Mouse (Mus musculus) granulocyte monocyte progenitor cell, adult 5-6 weeks (primary cell): ENCODE measurements around the gene Cbx2. TPM values are rescaled to one million over a fixed set of nuclear protein-coding genes. Genes with fewer than 3 reads are reported as not detected.

ENCODE experiments used
- ATAC-seq: replicated peaks from 2 replicates; pipeline ENCODE4 v1.8.0; 2016; ENCODE audit warnings: mild to moderate bottlenecking, moderate TSS enrichment, inconsistent platforms; ENCODE audit not compliant: poor library complexity, severe bottlenecking
- total RNA-seq, 2 experiments: library from RNA; stranded (forward) in 1 of 2; stranded (reverse) in 1 of 2; fragments of 200-712, 200-1000 nt in 1 of 2; fragments of >200 nt in 1 of 2; fragmentation: Nextera tagmentation in 1 of 2; gene quantifications; 2 replicates each; pipeline ENCODE4 v1.2.3; 2014 to 2017

Cbx2 gene
- total RNA-seq, 2 experiments from 2014 or later = 0.88 to 2.6 TPM

- ATAC-seq = peak; percentile 89
These were observed 18.0 kb downstream of the Cbx2 start, which contains the start of gene Cbx8 for GRCm38 (mm10) chr11:119040600-119041324. Gene Cbx8, minus strand, starts transcription at chr11:119040969.

- ATAC-seq = no peak; the same call in 1 of the 2 replicates
These were observed 18.6 kb downstream of the Cbx2 start for GRCm38 (mm10) chr11:119041325-119041716.

DNA sequence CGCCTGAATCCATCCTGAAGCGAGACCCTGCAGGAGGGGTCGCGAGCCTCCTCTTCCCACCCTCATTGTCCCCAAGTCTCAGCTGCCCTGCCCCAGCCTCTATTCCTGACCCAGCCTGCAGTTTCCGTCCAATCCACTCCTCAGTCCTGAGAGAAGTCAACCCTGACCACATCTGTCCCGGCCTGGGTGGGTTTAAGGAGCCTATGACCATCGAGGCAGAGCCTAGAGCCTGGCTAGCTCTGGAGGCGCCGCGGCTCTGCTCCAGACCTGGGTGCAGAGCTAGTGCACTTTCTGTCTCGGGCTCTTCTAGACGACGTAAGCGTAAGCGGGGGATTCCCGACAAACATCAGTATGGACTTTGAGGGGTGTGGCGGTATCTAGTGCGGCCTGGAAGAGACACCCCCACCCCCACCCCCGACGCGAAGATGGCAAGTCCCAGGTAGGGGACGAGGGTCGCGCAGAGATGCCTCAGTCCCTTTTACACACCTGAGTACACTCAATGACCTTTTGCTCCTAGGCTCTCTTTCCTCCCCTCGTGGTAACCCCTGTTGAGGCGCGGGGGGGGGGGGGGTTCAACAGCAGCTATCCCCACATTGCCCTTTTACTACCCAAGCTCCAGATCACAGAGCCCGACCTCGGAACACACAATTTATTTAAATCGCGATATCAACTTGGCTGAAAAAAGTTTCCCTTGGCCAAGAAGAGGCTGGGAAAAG, 19.1 kb downstream of the Cbx2 start:
- no peak for ATAC-seq

GRCm38 (mm10) chr11:119042466-119043272, 19.9 kb downstream of the Cbx2 start:
- ATAC-seq = no peak

DNA sequence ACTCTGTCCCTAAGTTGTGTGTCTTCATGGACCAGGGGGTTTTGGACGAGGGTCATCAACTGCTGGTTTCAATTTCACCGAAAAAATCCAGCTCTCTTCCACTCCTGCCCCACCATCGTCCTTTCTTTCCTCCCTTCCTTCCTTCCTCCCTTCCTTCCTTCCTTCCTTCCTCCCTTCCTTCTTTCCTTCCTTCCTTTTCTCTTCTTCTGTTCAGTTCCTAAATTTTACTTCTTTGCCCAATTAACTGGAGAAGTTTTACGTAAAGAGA, 20.4 kb downstream of the Cbx2 start:
- ATAC-seq = no peak

DNA sequence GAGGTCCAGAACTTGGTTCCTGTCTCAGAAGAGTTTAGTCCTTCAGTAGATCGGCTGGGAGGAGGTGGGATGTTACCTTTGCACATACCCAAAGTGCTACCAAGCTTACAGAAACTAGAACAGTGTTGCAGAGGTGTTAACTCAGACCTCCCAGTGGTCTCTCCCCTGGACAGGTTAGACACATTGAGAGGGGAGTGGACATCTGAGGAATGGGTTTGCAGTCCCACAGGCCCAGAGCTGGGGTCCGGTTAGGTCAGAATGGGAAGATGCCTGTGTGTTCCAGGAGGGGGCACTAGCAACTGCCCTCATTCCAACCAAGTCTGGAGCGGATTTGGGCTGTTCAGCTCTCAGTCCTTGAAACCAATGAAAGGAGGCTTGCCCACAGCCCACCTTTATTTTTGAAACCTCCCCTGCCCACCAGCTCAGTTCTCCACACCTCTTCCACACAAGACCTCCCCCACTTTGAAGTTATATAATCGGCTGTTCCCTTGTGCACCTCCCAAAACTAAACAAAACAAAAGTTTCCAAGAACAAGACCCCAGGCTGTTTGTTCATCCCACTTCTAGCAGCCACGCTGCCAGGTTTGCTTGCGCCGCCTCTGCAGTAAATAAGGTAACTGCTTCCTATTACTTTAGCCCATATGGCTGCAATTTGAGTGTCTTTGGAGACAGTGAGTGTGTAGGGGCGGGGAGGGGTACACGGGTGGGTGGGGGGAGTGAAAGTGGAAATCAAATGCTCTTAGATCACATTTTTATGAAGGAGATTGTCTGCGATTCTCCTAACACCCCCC, 21.2 kb downstream of the Cbx2 start:
- no peak for ATAC-seq

GRCm38 (mm10) chr11:119044551-119045337, 22.0 kb downstream of the Cbx2 start:
- no peak for ATAC-seq

GRCm38 (mm10) chr11:119046601-119047245, 24.0 kb downstream of the Cbx2 start:
- no peak for ATAC-seq

DNA sequence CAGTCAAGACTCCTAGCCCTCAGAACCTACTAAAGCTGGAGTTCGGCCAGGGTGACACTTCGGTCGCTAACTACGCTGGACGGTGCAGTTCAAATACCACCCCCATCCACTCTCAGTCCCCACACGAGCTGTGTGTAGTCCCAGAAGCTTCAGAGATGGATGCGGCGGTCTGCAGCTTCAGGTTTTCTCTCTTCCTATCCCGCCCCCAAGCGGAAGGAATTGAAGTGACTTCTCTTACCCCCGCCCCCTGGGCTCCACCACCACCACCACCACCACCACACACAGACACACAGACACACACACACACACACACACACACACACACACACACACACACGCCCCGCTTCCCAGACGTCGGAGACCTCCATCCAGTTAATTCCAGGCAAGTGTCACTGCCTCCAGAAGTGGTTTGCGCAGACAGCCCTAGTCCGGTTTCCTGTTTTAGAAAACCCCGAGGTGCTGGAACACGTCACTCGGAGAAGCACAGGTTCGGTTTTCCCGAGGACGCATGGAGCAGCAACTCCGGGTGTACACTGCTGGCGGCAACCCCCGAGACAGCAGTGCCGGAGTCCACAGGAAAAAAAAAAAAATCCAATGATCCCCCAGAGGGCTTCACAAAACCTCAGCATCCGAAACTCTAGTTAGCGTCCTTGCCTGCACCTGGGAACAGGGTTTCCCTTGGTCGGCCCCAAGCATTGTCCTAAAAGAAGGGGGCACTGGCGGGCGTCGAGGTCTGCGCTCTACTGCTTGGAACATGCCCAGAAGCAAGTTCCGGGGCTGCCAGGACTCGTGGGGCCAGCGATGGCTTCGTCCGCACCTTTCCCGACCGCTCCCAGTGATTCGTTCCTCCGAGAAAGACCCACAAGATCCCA, 24.7 kb downstream of the Cbx2 start:
- ATAC-seq = no peak

DNA sequence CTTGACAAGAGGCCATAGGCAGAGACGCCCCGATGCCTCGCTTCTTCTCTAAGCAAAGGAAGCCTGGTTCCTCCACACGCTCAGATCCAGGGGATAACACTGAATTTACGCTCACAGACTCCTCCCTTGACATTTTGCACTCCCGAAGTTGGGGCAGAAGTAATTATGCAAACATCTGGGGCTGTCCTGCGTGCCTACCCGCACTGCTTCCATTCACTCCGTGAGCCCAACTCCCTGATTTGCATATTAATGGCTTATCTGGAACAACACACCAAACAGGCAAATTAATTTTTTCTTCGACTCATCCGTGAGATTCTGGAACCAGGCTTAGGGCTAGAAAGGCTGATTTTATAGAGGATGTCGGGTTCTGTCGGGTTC, 25.4 kb downstream of the Cbx2 start:
- ATAC-seq = no peak

GRCm38 (mm10) chr11:119050361-119050760, 27.6 kb downstream of the Cbx2 start:
- no peak for ATAC-seq

DNA sequence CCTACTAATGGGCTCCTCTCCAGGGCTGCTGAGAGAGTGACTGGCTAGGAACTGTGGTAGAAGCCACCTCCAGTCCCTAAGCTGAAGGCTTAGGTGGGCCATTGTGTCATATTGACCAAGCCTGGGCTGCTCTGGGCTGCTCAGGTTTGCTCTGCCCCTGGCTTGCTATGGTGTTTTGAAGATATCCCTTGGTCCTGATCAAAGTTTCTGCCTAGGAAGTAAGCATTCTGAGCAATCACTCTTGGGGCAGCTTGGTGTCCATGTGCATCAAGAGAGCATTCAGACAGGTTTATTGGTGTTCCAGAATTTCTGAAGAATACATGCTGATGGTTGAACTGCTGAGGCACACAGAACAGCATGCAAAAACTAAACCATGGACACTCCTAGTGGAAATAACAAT, 28.7 kb downstream of the Cbx2 start:
- no peak for ATAC-seq

- ATAC-seq = no peak
These were observed 29.3 kb downstream of the Cbx2 start for GRCm38 (mm10) chr11:119051927-119052660.

GRCm38 (mm10) chr11:119052661-119053256, 30.0 kb downstream of the Cbx2 start:
- no peak for ATAC-seq

DNA sequence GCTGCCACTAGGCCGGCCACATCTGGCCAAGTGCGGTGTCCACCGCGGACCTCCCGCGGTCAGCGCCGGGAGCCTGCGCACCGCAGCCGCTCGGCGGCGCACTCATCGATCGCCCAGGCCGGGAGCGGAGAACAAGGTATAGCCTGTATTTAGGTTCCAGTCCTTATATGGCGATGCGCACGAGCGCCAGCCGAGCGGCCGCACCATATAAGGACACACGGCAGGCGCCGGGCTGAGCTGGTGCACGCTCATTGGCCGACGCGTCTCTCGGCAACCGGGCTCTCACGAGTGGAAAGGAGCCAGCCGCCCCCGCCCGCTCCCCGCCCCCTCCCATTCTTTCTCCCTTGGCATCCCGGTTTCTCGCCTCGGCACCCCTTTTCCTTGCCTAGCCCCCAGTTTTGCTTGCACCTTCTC, 30.5 kb downstream of the Cbx2 start:
- ATAC-seq = peak; percentile 61

GRCm38 (mm10) chr11:119053738-119054350, 31.1 kb downstream of the Cbx2 start:
- no peak for ATAC-seq
